Mouse (Mus musculus): Measurements from ENCODE around the gene Map3k11. TPM values are rescaled to one million over a fixed set of nuclear protein-coding genes. Genes with fewer than 3 reads are reported as not detected.

Map3k11 gene
- polyA plus RNA-seq, 1 experiment from 2014 or later: 36.0 TPM

GRCm38 (mm10) chr19:5695849-5696462 lies 7.4 kb downstream of the Map3k11 start:
- WGBS: 24% methylated on average over 41 of the region's 41 CpGs
- Histone ChIP-seq H3K27me3 (ENCODE audit: insufficient read depth, poor library complexity, severe bottlenecking) (0 out of 2 replicates have a peak, but pooled peaks cover 7% of the 10 kb centered on the region), H3K4me3 (peak overlapping the region; percentile 45), H3K27ac (peak overlapping the region; percentile 18; the same call in 1 of the 2 replicates), H3K36me3 (peaks cover 98% of the 10 kb centered on the region), H3K4me1 (peaks cover 43% of the 10 kb centered on the region), H3K9me3 (no peaks in the 10 kb centered on the region)
- peak; percentile 84 for DNase-seq (ENCODE audit: low spot score)

- Histone ChIP-seq H3K9me3 (no peaks in the 10 kb centered on the region), H3K4me3 (no peak within 1 kb of the TSS), H3K27ac (peak within 1 kb of the TSS; percentile 33; the same call in 1 of the 2 replicates), H3K27me3 (ENCODE audit: insufficient read depth, poor library complexity, severe bottlenecking) (no peaks in the 10 kb centered on the region), H3K4me1 (peaks cover 20% of the 10 kb centered on the region), H3K36me3 (peaks cover 75% of the 10 kb centered on the region)
- WGBS: 70% methylated on average over 17 of the region's 17 CpGs
- no peak for DNase-seq (ENCODE audit: low spot score)
Observed at GRCm38 (mm10) chr19:5704163-5704800, 15.7 kb downstream of the Map3k11 start, which contains the start of gene Kcnk7. Kcnk7 (plus strand) TSS chr19:5704367.

- WGBS: 44% methylated on average over 10 of the region's 10 CpGs
- H3K4me1 ChIP-seq: peaks cover 20% of the 10 kb centered on the region
- no peaks in the 10 kb centered on the region for H3K9me3 ChIP-seq
- no peaks in the 10 kb centered on the region for H3K27me3 ChIP-seq (ENCODE audit: insufficient read depth, poor library complexity, severe bottlenecking)
- H3K4me3 ChIP-seq: no peak overlapping the region
- H3K27ac ChIP-seq: peak overlapping the region; percentile 33; the same call in 1 of the 2 replicates
- DNase-seq (ENCODE audit: low spot score): peak; percentile 75
- peaks cover 73% of the 10 kb centered on the region for H3K36me3 ChIP-seq
Observed at GRCm38 (mm10) chr19:5704801-5705571, 16.4 kb downstream of the Map3k11 start.

GRCm38 (mm10) chr19:5710068-5710467 lies 21.5 kb downstream of the Map3k11 start:
- no peak overlapping the region for H3K27ac ChIP-seq
- H3K4me1 ChIP-seq: peaks cover 23% of the 10 kb centered on the region
- H3K36me3 ChIP-seq: peaks cover 89% of the 10 kb centered on the region
- no peak overlapping the region for H3K4me3 ChIP-seq
- no peaks in the 10 kb centered on the region for H3K9me3 ChIP-seq
- 95% methylated on average over 6 of the region's 6 CpGs for WGBS
- no peak for DNase-seq (ENCODE audit: low spot score)
- H3K27me3 ChIP-seq (ENCODE audit: insufficient read depth, poor library complexity, severe bottlenecking): no peaks in the 10 kb centered on the region

- DNase-seq (ENCODE audit: low spot score): no peak
- H3K4me1 ChIP-seq: peaks cover 23% of the 10 kb centered on the region
- no peaks in the 10 kb centered on the region for H3K27me3 ChIP-seq (ENCODE audit: insufficient read depth, poor library complexity, severe bottlenecking)
- no peak overlapping the region for H3K4me3 ChIP-seq
- WGBS: 87% methylated on average over 8 of the region's 8 CpGs
- H3K36me3 ChIP-seq: peaks cover 94% of the 10 kb centered on the region
- H3K9me3 ChIP-seq: no peaks in the 10 kb centered on the region
- no peak overlapping the region for H3K27ac ChIP-seq
Observed at GRCm38 (mm10) chr19:5710581-5710980, 22.0 kb downstream of the Map3k11 start.

GRCm38 (mm10) chr19:5711218-5711617 lies 22.7 kb downstream of the Map3k11 start:
- Histone ChIP-seq H3K27me3 (ENCODE audit: insufficient read depth, poor library complexity, severe bottlenecking) (no peaks in the 10 kb centered on the region), H3K36me3 (peaks cover 97% of the 10 kb centered on the region), H3K4me1 (peaks cover 25% of the 10 kb centered on the region), H3K4me3 (no peak overlapping the region), H3K9me3 (no peaks in the 10 kb centered on the region), H3K27ac (no peak overlapping the region)
- no peak for DNase-seq (ENCODE audit: low spot score)
- 27% methylated on average over 3 of the region's 3 CpGs for WGBS

- no peak for DNase-seq (ENCODE audit: low spot score)
- H3K9me3 ChIP-seq: no peaks in the 10 kb centered on the region
- WGBS: 94% methylated on average over 14 of the region's 14 CpGs
- H3K36me3 ChIP-seq: peaks cover 97% of the 10 kb centered on the region
- H3K27me3 ChIP-seq (ENCODE audit: insufficient read depth, poor library complexity, severe bottlenecking): no peaks in the 10 kb centered on the region
- peaks cover 31% of the 10 kb centered on the region for H3K4me1 ChIP-seq
- H3K27ac ChIP-seq: no peak overlapping the region
- no peak overlapping the region for H3K4me3 ChIP-seq
Observed at GRCm38 (mm10) chr19:5711907-5712460, 23.4 kb downstream of the Map3k11 start.

- Histone ChIP-seq H3K27ac (0 out of 2 replicates have a peak overlapping the region, but pooled peaks have one; percentile 31), H3K4me3 (no peak overlapping the region), H3K9me3 (no peaks in the 10 kb centered on the region), H3K4me1 (peaks cover 40% of the 10 kb centered on the region), H3K36me3 (peaks cover 97% of the 10 kb centered on the region), H3K27me3 (ENCODE audit: insufficient read depth, poor library complexity, severe bottlenecking) (no peaks in the 10 kb centered on the region)
- 74% methylated on average over 5 of the region's 5 CpGs for WGBS
- no peak for DNase-seq (ENCODE audit: low spot score)
Observed at GRCm38 (mm10) chr19:5713255-5713654, 24.7 kb downstream of the Map3k11 start.

GRCm38 (mm10) chr19:5713730-5714129 lies 25.2 kb downstream of the Map3k11 start:
- no peak for DNase-seq (ENCODE audit: low spot score)
- H3K4me3 ChIP-seq: no peak overlapping the region
- 16% methylated on average over 2 of the region's 2 CpGs for WGBS
- H3K4me1 ChIP-seq: peaks cover 43% of the 10 kb centered on the region
- H3K27me3 ChIP-seq (ENCODE audit: insufficient read depth, poor library complexity, severe bottlenecking): no peaks in the 10 kb centered on the region
- H3K36me3 ChIP-seq: peaks cover 97% of the 10 kb centered on the region
- peak overlapping the region; percentile 31; the same call in 1 of the 2 replicates for H3K27ac ChIP-seq
- H3K9me3 ChIP-seq: no peaks in the 10 kb centered on the region

GRCm38 (mm10) chr19:5715793-5716688 lies 27.5 kb downstream of the Map3k11 start:
- H3K9me3 ChIP-seq: no peaks in the 10 kb centered on the region
- DNase-seq (ENCODE audit: low spot score): no peak
- H3K36me3 ChIP-seq: peaks cover 99% of the 10 kb centered on the region
- peak overlapping the region; percentile 29; the same call in 1 of the 2 replicates for H3K4me3 ChIP-seq
- H3K4me1 ChIP-seq: peaks cover 43% of the 10 kb centered on the region
- 34% methylated on average over 43 of the region's 43 CpGs for WGBS
- peak overlapping the region; percentile 10; the same call in 1 of the 2 replicates for H3K27ac ChIP-seq
- no peaks in the 10 kb centered on the region for H3K27me3 ChIP-seq (ENCODE audit: insufficient read depth, poor library complexity, severe bottlenecking)

GRCm38 (mm10) chr19:5716955-5717354 lies 28.4 kb downstream of the Map3k11 start:
- no peak overlapping the region; the same call in 1 of the 2 replicates for H3K4me3 ChIP-seq
- no peaks in the 10 kb centered on the region for H3K27me3 ChIP-seq (ENCODE audit: insufficient read depth, poor library complexity, severe bottlenecking)
- no peak for DNase-seq (ENCODE audit: low spot score)
- peaks cover 43% of the 10 kb centered on the region for H3K4me1 ChIP-seq
- WGBS: 49% methylated on average over 10 of the region's 10 CpGs
- no peaks in the 10 kb centered on the region for H3K9me3 ChIP-seq
- peaks cover 99% of the 10 kb centered on the region for H3K36me3 ChIP-seq
- H3K27ac ChIP-seq: no peak overlapping the region; the same call in 1 of the 2 replicates

- Histone ChIP-seq H3K4me3 (no peak overlapping the region), H3K36me3 (peaks cover 80% of the 10 kb centered on the region), H3K27me3 (ENCODE audit: insufficient read depth, poor library complexity, severe bottlenecking) (no peaks in the 10 kb centered on the region), H3K4me1 (peaks cover 50% of the 10 kb centered on the region), H3K9me3 (no peaks in the 10 kb centered on the region), H3K27ac (no peak overlapping the region; the same call in 1 of the 2 replicates)
- 86% methylated on average over 6 of the region's 6 CpGs for WGBS
- no peak for DNase-seq (ENCODE audit: low spot score)
Observed at GRCm38 (mm10) chr19:5721233-5721632, 32.7 kb downstream of the Map3k11 start.
